In genomic region chr12:59021306-59021705, GRCm38 (mm10) we compare ENCODE assay signal across 30 mouse cellular contexts. TPM values are rescaled to one million over a fixed set of nuclear protein-coding genes. Genes with fewer than 3 reads are reported as not detected.
DNase-seq lines count a peak whose midpoint lies in the region; ATAC-seq and TF ChIP-seq lines count a peak whose summit lies in the region.
"Had no signal": no experiment of that assay in that cellular context is flagged by ENCODE, and none has a peak within 500 bp of the region (broad histone marks: within the 10 kb centered on the region; RNA-seq: fewer than 3 reads in every experiment).

No protein-coding gene starts in this region.

- no peaks in the 10 kb centered on the region for H3K27me3 ChIP-seq in kidney, adult 2 months (replicated peaks; ENCODE audit: control insufficient read depth, insufficient read depth, low read length)
- H3K27me3 ChIP-seq in intestine, postnatal 0 days (replicated peaks; ENCODE audit: control insufficient read depth, insufficient read depth, low read length) = no peaks in the 10 kb centered on the region
- H3K27me3 ChIP-seq: embryonic facial prominence, embryonic 12.5 days; heart, embryonic 15.5 days; hindbrain, embryonic 13.5 days; liver, embryonic 13.5 days; midbrain, embryonic 13.5 days had no signal

- DNase-seq in 416B (ENCODE audit: low read depth) = peak; percentile 27
- peak; percentile 73 for DNase-seq in induced T-regulatory cell, adult 2 months (ENCODE audit: low read depth)
- DNase-seq in kidney, adult 2 months = no peak
- DNase-seq in lung, postnatal 14 days = no peak
- DNase-seq: adrenal gland, postnatal 14 days; cerebellum, adult 8-10 months; cerebellum, postnatal 25 days; embryo, embryonic 11 days; gastrocnemius, postnatal 14 days; kidney, adult 18-20 months; layer of hippocampus, postnatal 36 days; left cerebral cortex, postnatal 4 days; liver, embryonic 13.5 days; lung, adult 2 months; lung, postnatal 10 days; right cerebral cortex, postnatal 4 days; thymus, adult 18-20 months; thymus, postnatal 36 days had no signal

- H3K9me3 ChIP-seq in intestine, postnatal 0 days (ENCODE audit: control insufficient read depth) = no peaks in the 10 kb centered on the region
- H3K9me3 ChIP-seq: embryonic facial prominence, embryonic 12.5 days; G1E; heart, embryonic 10.5 days; heart, embryonic 15.5 days; hindbrain, embryonic 13.5 days; liver, embryonic 13.5 days; midbrain, embryonic 13.5 days had no signal

- 64% methylated on average over 4 of the region's 4 CpGs for WGBS in kidney, adult 2 months
- 83% methylated on average over 4 of the region's 4 CpGs for WGBS in intestine, postnatal 0 days

- TF ChIP-seq CTCF in kidney, adult 2 months (conservative IDR thresholded peaks at IDR 0.05; ENCODE audit: insufficient read depth, insufficient read length, low read depth, low read length) = no peak
- no peak for TF ChIP-seq CTCF in intestine, postnatal 0 days (IDR thresholded peaks at IDR 0.05; ENCODE audit: low read depth)

- peak; percentile 99 for ATAC-seq in CD4-positive, CD25-positive, alpha-beta regulatory T cell, adult 4 months
- ATAC-seq in monocyte, adult 5-6 weeks (replicated peaks; ENCODE audit: insufficient number of reproducible peaks, low FRiP score, low TSS enrichment, poor library complexity, severe bottlenecking) = peak; percentile 75
- no peak for ATAC-seq in intestine, postnatal 0 days
- ATAC-seq: forebrain, embryonic 14.5 days; midbrain, embryonic 13.5 days had no signal

- no peak overlapping the region for H3K4me2 ChIP-seq in intestine, postnatal 0 days (replicated peaks; ENCODE audit: low read depth)
- H3K4me2 ChIP-seq: embryonic facial prominence, embryonic 12.5 days; heart, embryonic 15.5 days; hindbrain, embryonic 13.5 days; liver, embryonic 13.5 days; midbrain, embryonic 13.5 days had no signal

- no peaks in the 10 kb centered on the region; the same call in 1 of the 2 replicates for H3K36me3 ChIP-seq in kidney, adult 2 months (ENCODE audit: control insufficient read depth, insufficient read depth, low read length)
- peaks cover 38% of the 10 kb centered on the region for H3K36me3 ChIP-seq in intestine, postnatal 0 days (ENCODE audit: control insufficient read depth, insufficient read depth)

- H3K4me3 ChIP-seq in kidney, adult 2 months (ENCODE audit: insufficient read depth, low read depth, low read length) = no peak overlapping the region
- no peak overlapping the region for H3K4me3 ChIP-seq in intestine, postnatal 0 days (ENCODE audit: low read depth, low read length)
- H3K4me3 ChIP-seq: embryonic facial prominence, embryonic 12.5 days; heart, embryonic 10.5 days; heart, embryonic 15.5 days; hindbrain, embryonic 13.5 days; liver, embryonic 13.5 days; midbrain, embryonic 13.5 days had no signal

- TF ChIP-seq POLR2A in kidney, adult 2 months (IDR thresholded peaks at IDR 0.05; ENCODE audit: low read depth, low read length) = no peak

- no peaks in the 10 kb centered on the region for H3K4me1 ChIP-seq in kidney, adult 2 months (ENCODE audit: control insufficient read depth, insufficient read depth, low read length)
- H3K4me1 ChIP-seq in intestine, postnatal 0 days (replicated peaks; ENCODE audit: control insufficient read depth, insufficient read depth, low read length) = no peaks in the 10 kb centered on the region
- H3K4me1 ChIP-seq: embryonic facial prominence, embryonic 12.5 days; heart, embryonic 10.5 days; heart, embryonic 15.5 days; hindbrain, embryonic 13.5 days; liver, embryonic 13.5 days; midbrain, embryonic 13.5 days had no signal

- no peak overlapping the region for H3K9ac ChIP-seq in intestine, postnatal 0 days (ENCODE audit: low read depth, low read length)
- H3K9ac ChIP-seq: embryonic facial prominence, embryonic 12.5 days; heart, embryonic 15.5 days; hindbrain, embryonic 13.5 days; liver, embryonic 13.5 days; midbrain, embryonic 13.5 days had no signal

- no peak overlapping the region for H3K27ac ChIP-seq in kidney, adult 2 months (ENCODE audit: insufficient read depth, low read depth, low read length)
- no peak overlapping the region for H3K27ac ChIP-seq in intestine, postnatal 0 days (ENCODE audit: low read depth, low read length)
- H3K27ac ChIP-seq: embryonic facial prominence, embryonic 12.5 days; heart, embryonic 10.5 days; heart, embryonic 15.5 days; hindbrain, embryonic 13.5 days; kidney, postnatal 0 days; liver, embryonic 13.5 days; midbrain, embryonic 13.5 days; stomach, postnatal 0 days had no signal

RNA-seq across cellular contexts. Expression of gene Gemin2, which starts 8.1 kb away (rescaled TPM):
- 10 to 100 TPM; 34.5 to 48.8 TPM for polyA plus RNA-seq in CD4-positive, CD25-positive, alpha-beta regulatory T cell, adult 4 months (2017; shearing (Covaris generic))
- 5.1 to 8.0 TPM (median 7.8 TPM) in 3 replicates for total RNA-seq in monocyte, adult 5-6 weeks (2017)
- 2.3 and 2.9 TPM in 2 replicates for polyA plus RNA-seq in kidney, adult 2 months (2012; rRNA removed)
- polyA plus RNA-seq in intestine, postnatal 0 days (2015; fragmentation: Nextera tagmentation; extraction: Ambion mirVana) = 7.7 and 8.8 TPM in 2 replicates

RNA-seq across cellular contexts. Expression of gene Sec23a, which starts 9.5 kb away (rescaled TPM):
- 10 to 100 TPM; 28.5 to 38.4 TPM for polyA plus RNA-seq in CD4-positive, CD25-positive, alpha-beta regulatory T cell, adult 4 months (2017; shearing (Covaris generic))
- 20.5 to 28.1 TPM (median 24.5 TPM) in 3 replicates for total RNA-seq in monocyte, adult 5-6 weeks (2017)
- 13.0 and 13.2 TPM in 2 replicates for polyA plus RNA-seq in kidney, adult 2 months (2012; rRNA removed)
- polyA plus RNA-seq in intestine, postnatal 0 days (2015; fragmentation: Nextera tagmentation; extraction: Ambion mirVana) = 120 and 124 TPM in 2 replicates

RNA-seq across cellular contexts. Expression of gene Trappc6b, which starts 40.0 kb away (rescaled TPM):
- polyA plus RNA-seq in CD4-positive, CD25-positive, alpha-beta regulatory T cell, adult 4 months (2017; shearing (Covaris generic)) = 100 to 1,000 TPM in 1 of 2 experiments, 10 to 100 TPM in 1; 96.8 to 122 TPM
- 110 to 131 TPM (median 119 TPM) in 3 replicates for total RNA-seq in monocyte, adult 5-6 weeks (2017)
- 87.0 and 87.3 TPM in 2 replicates for polyA plus RNA-seq in kidney, adult 2 months (2012; rRNA removed)
- polyA plus RNA-seq in intestine, postnatal 0 days (2015; fragmentation: Nextera tagmentation; extraction: Ambion mirVana) = 86.9 and 89.9 TPM in 2 replicates

RNA-seq across cellular contexts. Expression of gene Pnn, which starts 45.4 kb away (rescaled TPM):
- 100 to 1,000 TPM in 1 of 2 experiments, 10 to 100 TPM in 1; 98.9 to 160 TPM for polyA plus RNA-seq in CD4-positive, CD25-positive, alpha-beta regulatory T cell, adult 4 months (2017; shearing (Covaris generic))
- total RNA-seq in monocyte, adult 5-6 weeks (2017) = 109 to 145 TPM (median 133 TPM) in 3 replicates
- 8.2 and 10.4 TPM in 2 replicates for polyA plus RNA-seq in kidney, adult 2 months (2012; rRNA removed)
- 27.1 and 36.2 TPM in 2 replicates for polyA plus RNA-seq in intestine, postnatal 0 days (2015; fragmentation: Nextera tagmentation; extraction: Ambion mirVana)

Comparison
In these comparisons a context has a peak if more than half of its experiments do, and no peak if none do; other contexts are left out.
1. DNase-seq: peak in 416B (single experiment) and induced T-regulatory cell, adult 2 months (single experiment); none in kidney, adult 2 months (single experiment) and lung, postnatal 14 days (single experiment).